Mouse (Mus musculus) liver, adult 2 months (tissue): ENCODE measurements at regions not wholly inside any gene's neighbourhood (a gene's known extent, or its start where the extent isn't known, plus 50 kb on each side); places are given as distances from the start of the nearest gene placed in this dataset.

Experiments
- CTCF ChIP-seq: fragments of 200-500 bp; IDR thresholded peaks from 2 replicates; pipeline ENCODE4 v1.5.1; 2011; ENCODE audit warnings: low read depth, low read length, control low read depth
- POLR2A ChIP-seq: fragments of 200-500 bp; IDR thresholded peaks from 2 replicates; pipeline ENCODE4 v1.6.1; 2011; ENCODE audit warnings: low read length, control low read depth; ENCODE audit not compliant: insufficient read depth; ENCODE audit errors: extremely low read depth

- TF ChIP-seq POLR2A (no peak), CTCF (no peak)
These were observed 851.7 kb downstream of the Poteg start for GRCm38 (mm10) chr8:28298896-28299793.
